Mouse (Mus musculus): ENCODE measurements around the gene Senp2.

DNA sequence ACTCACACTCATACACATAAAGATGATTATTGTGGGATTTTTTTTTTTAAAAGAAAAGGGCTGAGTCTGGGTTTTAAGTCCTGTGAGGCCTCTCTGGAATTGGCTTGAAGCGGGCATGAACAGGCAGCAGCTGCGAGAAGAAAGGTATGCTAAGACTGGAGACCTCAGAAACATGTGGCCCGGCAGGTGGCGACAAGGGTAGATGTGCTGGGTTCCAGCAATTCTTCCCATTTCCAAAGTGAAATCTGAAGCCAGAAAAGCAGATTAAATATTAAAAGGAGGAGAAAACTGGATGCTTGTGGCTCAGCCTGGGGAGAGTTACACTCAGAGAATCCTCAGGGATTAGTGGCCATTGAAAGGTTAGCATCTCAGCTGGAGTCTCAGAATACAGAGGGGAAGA lies 37.8 kb upstream of the Senp2 start:
- no peak for TF ChIP-seq CTCF (IDR thresholded peaks at IDR 0.05)
- no peak for TF ChIP-seq POLR2A (IDR thresholded peaks at IDR 0.05; ENCODE audit: insufficient read depth, low read depth, low read length)
- no peak for TF ChIP-seq EP300 (IDR thresholded peaks at IDR 0.05; ENCODE audit: insufficient read depth, low read depth, low read length)

Data from heart, adult 2 months (tissue).